Mouse (Mus musculus) NIH3T3 (cell line): ENCODE results near the gene A1bg.

Experiments
- DNase-seq: peaks from one replicate; pipeline ENCODE4 v3.0.0-alpha.2; 2012; ENCODE audit warnings: low read depth

Gene A1bg

DNA sequence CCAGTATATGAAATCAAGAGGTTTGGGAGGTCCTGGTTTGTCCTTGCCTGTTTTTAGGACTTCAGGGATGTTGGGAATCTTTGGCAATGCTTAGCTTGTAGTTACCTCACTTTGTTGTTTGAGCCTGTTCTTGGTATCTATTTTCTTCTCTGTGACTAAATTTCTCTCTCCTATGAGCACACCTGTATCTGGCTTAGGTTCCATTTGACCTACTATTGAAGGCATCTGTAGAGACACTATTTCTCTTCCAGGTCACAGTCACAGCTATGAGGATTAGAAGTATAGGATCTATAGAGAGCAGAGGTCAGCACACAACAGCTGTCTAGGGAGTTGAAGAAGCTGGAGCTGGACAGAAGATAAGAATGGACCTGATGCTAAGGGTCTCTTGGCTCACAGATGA lies at the start of gene A1bg:
Gene A1bg (minus strand): TSS at position 101 of the 400 bp plus-strand sequence.
- no peak for DNase-seq

DNA sequence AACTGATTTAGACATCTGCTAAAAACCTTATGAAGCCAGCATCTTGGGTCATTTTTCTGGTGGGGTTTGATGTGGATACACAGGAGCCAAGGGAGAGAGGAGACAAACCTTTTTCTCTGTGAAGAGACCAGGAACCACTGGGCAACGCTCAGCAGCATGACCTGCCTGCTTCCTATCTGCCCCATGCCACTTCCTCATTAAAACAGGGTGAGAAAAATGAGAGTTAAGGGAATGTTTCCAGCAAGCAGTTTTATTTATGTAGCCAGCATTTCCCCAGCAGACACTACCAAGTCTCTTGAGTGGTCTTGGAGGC lies 45.7 kb upstream of the A1bg start:
- DNase-seq = no peak

DNA sequence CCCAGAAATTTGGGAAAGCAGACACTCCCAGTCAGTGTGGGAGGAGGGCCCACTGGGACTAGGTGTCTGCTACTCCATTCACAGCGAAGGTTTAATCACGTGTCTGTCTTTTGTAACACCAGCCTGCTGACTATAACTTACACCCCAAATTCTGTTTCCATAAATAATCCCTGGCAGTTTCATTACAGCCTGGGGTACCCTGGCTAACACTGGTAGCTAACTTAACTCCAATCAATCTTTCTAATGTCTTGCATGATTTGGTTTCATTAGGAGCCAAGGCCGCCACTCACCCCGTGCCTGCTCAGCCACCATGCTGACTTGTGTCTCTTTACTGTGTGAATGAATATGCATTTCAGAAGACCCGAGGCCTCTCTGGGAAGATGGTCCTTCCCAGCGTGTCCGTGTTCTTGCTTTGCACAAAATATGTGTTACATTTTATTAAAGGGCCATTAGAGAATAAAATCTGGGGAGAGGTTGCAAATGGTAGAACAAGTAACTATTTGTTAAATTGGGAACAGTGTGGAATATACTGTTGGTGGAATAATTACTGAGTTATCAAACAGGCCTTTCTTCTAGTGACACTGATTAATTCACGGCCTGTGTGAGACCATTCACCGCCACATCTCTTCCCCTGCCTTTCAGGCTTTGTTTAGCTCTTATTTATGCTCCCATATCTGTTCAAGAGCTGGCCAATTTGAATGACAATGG lies 45.2 kb upstream of the A1bg start:
- no peak for DNase-seq

DNA sequence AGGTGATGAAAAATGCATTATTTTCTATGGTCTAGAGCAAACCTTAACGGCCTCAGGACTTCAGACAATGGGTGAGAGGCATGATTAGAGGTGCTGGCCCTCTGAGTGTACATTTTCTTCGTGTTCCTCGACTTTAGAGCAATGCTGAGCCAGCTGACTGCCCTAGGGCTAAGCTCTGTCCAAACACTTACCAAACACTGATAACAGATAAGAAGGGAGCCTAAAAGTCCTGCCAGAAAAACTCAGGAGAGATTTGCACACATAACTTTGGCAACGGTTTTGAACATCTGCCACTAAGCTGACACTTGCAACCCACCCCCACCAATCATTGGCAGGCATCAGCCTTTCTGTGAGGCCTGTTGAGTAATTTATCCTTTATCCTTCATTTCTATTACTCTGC lies 2.9 kb upstream of the A1bg start:
- DNase-seq = no peak

DNA sequence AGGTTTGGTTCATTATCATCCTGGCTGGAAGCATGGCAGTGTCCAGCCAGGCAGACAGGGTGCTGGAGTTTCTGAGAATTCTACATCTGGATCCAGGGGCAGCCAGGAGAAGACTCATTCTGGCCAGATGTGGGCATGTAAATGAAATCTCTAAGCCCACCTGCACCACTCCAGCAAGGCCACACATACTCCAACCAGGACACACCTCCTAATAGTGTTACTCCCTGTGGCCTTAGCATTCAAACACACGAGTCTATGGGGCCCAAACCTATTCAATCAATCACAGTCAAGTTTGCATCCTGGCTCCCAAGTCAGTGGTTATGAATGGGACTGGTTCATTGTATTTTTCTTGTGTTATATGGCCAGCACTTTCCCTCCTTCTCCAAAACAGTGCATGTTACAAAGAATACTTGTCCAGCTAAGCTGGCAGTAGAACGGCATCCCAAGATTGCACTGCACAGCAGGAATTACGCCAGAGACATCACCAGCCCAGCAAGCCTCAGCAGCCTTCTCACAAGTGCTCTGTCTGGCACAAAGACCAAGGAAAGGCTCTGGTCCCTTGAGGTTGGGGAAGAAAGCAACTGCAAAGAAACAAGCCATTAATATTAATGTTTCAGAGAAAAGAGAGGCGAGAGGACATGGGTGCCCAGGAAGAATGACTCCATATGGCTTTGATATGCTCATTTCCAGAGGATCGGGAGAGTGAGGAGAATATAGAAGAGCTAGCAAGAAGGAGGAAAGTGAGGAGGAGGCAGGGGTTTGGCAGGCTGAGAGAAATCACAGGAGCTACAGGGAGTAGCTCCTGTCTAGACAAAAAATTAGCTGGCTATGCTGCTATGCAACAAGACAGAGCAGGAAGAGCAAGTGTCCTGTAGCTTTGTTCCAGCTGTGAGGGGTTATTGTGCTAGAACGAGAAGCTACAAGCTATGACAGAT lies 18.8 kb downstream of the A1bg start:
- DNase-seq = no peak

DNA sequence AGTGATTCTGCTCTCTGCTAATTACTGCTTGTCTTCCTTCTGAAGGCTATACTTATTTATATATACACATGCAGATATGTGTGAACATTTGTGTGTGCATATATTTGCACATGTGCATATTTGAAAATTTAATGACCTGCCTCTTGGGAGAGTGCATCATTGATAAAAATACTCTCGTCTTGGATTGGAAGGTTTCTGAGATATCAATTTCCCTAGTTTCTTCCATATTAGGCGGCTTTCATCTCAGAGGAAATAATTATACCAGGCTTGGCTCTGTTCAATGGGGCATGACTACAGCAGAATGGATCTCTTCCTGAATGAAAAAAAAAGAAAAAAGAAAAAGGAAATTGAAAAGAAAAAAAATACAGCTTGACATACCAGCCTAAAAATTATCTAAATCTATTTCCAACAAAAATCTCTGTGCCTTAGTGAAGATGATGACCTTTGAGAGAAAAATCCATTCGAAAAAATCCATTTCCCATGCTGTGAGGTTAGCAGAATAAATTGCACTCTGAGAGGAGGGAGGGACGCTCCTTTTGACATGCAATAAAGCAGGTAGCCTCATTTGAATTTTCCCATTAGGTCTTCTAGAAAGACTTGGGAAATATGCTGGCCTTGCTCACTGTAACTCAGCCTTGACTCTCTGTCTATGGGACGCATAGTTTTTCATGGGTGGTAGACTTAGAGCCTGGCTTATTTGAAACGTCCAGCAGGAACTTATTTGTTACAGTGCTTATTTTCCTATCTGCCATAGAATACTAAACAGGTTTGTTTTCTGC lies 24.4 kb downstream of the A1bg start:
- no peak for DNase-seq

DNA sequence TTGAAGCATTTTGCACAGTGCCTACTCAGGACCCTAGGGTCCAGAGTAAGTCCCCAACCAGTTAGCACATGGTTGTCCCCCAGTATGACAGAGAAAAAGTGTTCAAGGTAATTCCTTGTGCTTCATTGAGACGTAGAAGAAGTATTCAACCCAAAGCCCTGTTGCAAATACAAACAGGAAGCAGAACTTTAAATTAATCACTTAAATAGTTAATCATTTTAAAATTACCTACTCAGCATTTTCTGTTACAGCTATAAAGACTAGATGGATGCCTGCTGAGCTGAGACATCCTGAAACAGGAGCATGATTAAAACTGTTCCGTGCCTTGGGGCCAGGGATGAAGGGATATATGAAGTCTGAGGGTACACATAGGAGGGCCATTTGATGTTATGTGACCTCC lies 26.8 kb downstream of the A1bg start:
- no peak for DNase-seq

DNA sequence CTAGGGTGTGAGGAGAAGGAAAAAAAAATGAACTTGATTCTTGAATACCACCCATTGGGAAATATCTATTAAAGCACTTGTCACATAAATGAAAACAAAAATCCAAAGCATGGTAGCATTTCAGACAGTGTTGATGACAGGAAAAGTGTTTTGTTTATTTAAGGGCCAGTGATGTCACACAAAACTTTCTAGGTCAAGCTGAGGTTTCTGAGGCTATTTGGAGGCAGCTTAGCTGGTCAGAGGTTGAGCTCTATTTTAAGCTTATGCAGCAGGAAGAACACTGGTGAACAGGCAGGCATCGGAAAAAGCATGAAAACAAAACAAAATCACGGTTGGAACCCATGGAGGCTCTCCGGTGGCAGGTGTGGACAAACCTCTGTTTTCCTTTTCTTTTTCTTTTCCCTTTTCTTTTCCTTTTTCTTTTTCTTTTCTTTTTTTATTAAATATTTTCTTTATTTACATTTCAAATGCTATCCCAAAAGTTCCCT lies 29.8 kb downstream of the A1bg start:
- DNase-seq = no peak

DNA sequence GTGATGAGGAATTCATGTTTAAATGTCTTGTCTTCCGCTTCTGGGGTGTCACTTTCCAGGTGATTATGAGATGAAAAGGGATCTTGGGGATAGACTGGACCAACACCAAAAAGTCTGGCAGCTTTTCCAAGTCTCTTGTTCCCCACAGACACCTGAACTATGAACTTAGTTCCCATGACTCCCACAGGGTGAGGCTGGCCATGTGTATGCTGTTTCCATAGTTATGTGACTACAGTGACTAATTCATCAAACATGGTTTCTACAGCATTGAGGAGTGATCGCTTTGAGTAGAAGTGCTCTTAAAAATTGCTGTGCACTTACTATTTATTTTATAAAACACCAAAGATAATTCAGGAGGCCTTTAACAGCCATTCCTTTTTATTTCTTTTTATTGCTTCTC lies 34.1 kb downstream of the A1bg start:
- no peak for DNase-seq

DNA sequence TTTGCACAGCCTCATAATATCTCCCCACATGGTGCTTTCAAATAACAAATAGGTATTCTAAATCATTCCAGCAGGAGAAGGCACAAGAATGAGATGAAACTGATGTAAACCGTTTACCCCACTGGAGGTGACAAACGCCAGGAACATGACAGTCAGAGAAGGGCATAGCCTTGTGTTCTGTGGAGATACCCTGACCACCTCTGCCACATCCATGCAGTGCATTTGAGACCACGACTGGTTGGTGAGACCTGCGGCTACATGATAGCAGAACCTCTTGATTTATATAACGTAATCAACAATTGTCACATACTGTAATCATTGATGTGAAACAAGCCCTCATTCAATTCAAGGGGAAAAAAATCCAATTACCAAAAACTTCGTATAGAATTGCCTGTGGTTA lies 47.1 kb downstream of the A1bg start:
- DNase-seq = no peak

DNA sequence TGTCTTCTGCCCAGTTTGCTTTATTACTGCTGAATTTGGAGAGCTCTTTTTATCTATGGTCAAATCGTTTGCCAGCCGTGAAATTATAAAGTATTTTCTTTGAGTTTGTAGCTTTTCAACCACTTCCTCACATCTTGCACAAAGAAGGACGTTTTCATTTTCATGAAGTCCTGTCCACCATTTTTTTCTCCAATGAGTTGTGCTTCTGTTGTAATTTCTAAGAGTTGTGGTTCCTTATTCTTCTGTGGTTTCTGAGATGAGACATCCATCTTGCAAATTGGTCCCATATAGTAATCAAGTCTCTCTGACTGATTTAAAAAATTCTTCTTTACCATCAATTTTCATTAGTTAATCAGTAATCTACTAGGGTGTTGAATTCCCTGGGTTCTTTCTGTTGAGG lies 60.4 kb downstream of the A1bg start:
- DNase-seq = no peak

DNA sequence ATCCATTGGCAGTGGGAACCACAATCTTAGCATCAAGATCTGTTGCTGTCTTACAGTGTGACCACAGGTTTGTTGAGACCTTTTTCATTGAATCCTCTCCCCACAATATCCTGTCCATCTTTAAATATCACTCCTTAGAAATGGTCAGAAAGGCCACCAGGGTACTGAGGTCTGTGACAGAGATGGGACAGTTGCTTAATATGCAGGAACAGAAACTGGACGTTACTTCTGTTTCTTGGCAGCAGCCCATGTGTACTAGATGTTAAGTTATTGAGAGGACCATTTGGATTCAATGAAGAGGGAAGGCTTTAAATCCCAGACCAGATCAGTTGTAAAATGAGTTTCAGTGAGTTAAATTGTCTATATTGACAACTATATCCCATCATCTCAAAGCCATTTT lies 67.7 kb downstream of the A1bg start:
- no peak for DNase-seq

DNA sequence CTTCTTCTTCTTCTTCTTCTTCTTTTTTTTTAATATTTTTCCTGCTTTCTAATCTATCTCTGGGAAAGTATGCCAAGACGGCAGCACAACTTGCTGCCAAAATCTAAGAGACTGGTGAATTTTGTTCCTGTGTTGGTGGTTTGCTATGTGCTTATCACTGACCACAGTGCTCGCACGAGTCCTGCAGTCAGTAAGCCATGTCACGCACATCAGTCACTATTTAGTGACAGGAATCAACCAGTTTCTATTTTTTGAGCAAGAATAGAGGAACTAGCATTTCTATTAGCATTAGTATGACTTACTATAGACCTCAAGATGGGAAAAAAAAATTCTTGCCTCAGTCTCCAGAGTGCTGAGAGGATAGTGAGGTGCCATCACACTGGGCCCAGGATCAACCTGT lies 68.7 kb downstream of the A1bg start:
- DNase-seq = no peak

DNA sequence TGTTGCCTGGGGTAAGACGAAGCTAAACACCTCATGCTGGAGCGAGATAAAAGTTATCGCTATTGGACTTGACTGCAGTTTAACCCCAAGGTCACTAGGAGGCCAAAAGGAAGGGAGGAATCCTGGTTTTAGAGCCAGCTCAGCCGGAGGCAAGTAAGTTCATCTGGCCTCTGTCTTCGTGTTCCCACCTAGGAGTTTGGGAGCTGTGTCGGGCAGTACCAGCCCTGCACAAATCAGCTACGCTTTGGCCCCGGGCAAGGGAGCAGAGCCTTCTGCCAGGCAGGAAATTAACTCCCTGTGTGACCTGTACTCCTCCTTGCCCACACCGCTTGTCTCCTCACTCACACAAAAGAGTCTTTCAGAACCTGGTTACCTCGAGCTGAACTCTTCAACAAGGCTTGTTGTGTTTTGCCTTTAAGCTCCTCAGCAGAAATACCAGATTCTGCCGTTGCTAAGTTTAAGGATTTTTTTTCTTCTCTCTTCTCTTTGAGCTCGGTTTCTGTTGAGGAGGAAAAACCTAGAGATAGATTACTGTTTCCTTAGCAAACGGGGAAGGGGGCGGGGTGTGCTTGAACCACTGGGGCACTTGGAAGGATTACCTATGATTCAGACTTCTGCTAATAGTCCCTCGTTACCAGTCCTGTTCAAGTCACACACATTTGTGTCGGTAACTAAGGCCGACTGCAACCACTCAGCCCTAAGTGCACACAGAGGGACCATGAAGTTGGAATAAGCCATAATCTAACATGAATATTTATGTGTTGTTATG lies 69.4 kb downstream of the A1bg start, which contains the start of gene Fam84b:
Gene Fam84b (minus strand): TSS at position 548 of the 769 bp plus-strand sequence.
- no peak for DNase-seq

DNA sequence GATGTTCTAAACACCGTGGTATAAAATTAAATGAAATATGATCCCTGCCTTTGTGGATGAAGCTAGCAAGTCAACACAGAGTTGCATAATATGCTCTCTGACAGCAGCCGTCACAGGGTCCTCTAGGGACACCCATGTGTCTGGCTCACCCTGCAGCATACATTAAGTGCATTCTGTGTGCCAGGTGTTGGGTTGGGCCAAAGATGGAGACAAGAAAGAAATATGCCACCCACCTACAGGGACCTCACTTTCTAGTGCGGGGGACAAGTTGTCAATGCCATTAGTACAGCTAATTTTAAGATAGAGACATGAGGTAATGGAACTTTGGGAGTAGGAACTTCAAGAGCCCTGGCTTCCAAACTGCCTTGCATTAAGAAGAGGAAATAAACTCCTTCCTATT lies 74.2 kb downstream of the A1bg start:
- DNase-seq = no peak
